Mouse (Mus musculus) neural tube, embryonic 13.5 days (tissue): ENCODE results near the gene Ubqln2. TPM values are rescaled to one million over a fixed set of nuclear protein-coding genes. Genes with fewer than 3 reads are reported as not detected.

Experiments
- polyA plus RNA-seq: library from polyadenylated mRNA; unstranded; fragments of >200 nt; fragmentation: Nextera tagmentation; extraction: Ambion mirVana; gene quantifications from 2 replicates; pipeline ENCODE4 v1.2.1, GENCODE M21; 2015

Ubqln2 gene
- polyA plus RNA-seq, 1 experiment from 2014 or later, result 48.1 TPM

Other genes starting within 250 kb of the Ubqln2 start
- gene Cypt3, start 60.4 kb downstream of the Ubqln2 start, polyA plus RNA-seq, result not detected in 2 replicates
- gene Kctd12b, start 198.2 kb downstream of the Ubqln2 start, polyA plus RNA-seq, result 2.6 and 3.2 TPM in 2 replicates
- gene Nbdy, start 225.4 kb downstream of the Ubqln2 start, polyA plus RNA-seq, result 126 and 129 TPM in 2 replicates